Mouse (Mus musculus): ENCODE data around the gene Adck1. TPM values are rescaled to one million over a fixed set of nuclear protein-coding genes. Genes with fewer than 3 reads are reported as not detected.

Adck1 gene
- polyA plus RNA-seq, 1 experiment = 36.7 TPM

- Histone ChIP-seq H3K4me1 (ENCODE audit: control insufficient read depth, insufficient read depth, low read length) (peaks cover under 1% of the 10 kb centered on the region; the same call in 1 of the 2 replicates), H3K4me3 (replicated peaks; ENCODE audit: insufficient read depth, low read depth, low read length) (no peak overlapping the region), H3K27me3 (ENCODE audit: control insufficient read depth, insufficient read depth, low read length) (no peaks in the 10 kb centered on the region), H3K27ac (ENCODE audit: insufficient read depth, low read length) (no peak overlapping the region)
- TF ChIP-seq POLR2A (IDR thresholded peaks at IDR 0.05; ENCODE audit: borderline replicate concordance, insufficient read depth, low read length) (no peak), CTCF (IDR thresholded peaks at IDR 0.05; ENCODE audit: borderline replicate concordance, insufficient read depth, low read depth, low read length) (no peak)
- WGBS = 78% methylated on average over 4 of the region's 4 CpGs
- no peak for DNase-seq
Observed at GRCm38 (mm10) chr12:88432277-88432676, 71.9 kb downstream of the Adck1 start.

- WGBS = 91% methylated on average over 7 of the region's 7 CpGs
- no peaks in the 10 kb centered on the region for H3K4me1 ChIP-seq (ENCODE audit: control insufficient read depth, insufficient read depth, low read length)
- H3K4me3 ChIP-seq (replicated peaks; ENCODE audit: insufficient read depth, low read depth, low read length) = no peak overlapping the region
- TF ChIP-seq POLR2A (IDR thresholded peaks at IDR 0.05; ENCODE audit: borderline replicate concordance, insufficient read depth, low read length) = no peak
- TF ChIP-seq CTCF (IDR thresholded peaks at IDR 0.05; ENCODE audit: borderline replicate concordance, insufficient read depth, low read depth, low read length) = no peak
- no peak for DNase-seq
- H3K27me3 ChIP-seq (ENCODE audit: control insufficient read depth, insufficient read depth, low read length) = no peaks in the 10 kb centered on the region
- H3K27ac ChIP-seq (ENCODE audit: insufficient read depth, low read length) = no peak overlapping the region
Observed at GRCm38 (mm10) chr12:88433171-88433570, 72.8 kb downstream of the Adck1 start.

GRCm38 (mm10) chr12:88436962-88437750 lies 76.8 kb downstream of the Adck1 start:
- 69% methylated on average over 15 of the region's 15 CpGs for WGBS
- Histone ChIP-seq H3K27me3 (ENCODE audit: control insufficient read depth, insufficient read depth, low read length) (no peaks in the 10 kb centered on the region), H3K4me3 (replicated peaks; ENCODE audit: insufficient read depth, low read depth, low read length) (no peak overlapping the region), H3K27ac (ENCODE audit: insufficient read depth, low read length) (no peak overlapping the region), H3K4me1 (ENCODE audit: control insufficient read depth, insufficient read depth, low read length) (no peaks in the 10 kb centered on the region; the same call in 1 of the 2 replicates)
- no peak for TF ChIP-seq POLR2A (IDR thresholded peaks at IDR 0.05; ENCODE audit: borderline replicate concordance, insufficient read depth, low read length)
- no peak for TF ChIP-seq CTCF (IDR thresholded peaks at IDR 0.05; ENCODE audit: borderline replicate concordance, insufficient read depth, low read depth, low read length)
- no peak for DNase-seq

DNA sequence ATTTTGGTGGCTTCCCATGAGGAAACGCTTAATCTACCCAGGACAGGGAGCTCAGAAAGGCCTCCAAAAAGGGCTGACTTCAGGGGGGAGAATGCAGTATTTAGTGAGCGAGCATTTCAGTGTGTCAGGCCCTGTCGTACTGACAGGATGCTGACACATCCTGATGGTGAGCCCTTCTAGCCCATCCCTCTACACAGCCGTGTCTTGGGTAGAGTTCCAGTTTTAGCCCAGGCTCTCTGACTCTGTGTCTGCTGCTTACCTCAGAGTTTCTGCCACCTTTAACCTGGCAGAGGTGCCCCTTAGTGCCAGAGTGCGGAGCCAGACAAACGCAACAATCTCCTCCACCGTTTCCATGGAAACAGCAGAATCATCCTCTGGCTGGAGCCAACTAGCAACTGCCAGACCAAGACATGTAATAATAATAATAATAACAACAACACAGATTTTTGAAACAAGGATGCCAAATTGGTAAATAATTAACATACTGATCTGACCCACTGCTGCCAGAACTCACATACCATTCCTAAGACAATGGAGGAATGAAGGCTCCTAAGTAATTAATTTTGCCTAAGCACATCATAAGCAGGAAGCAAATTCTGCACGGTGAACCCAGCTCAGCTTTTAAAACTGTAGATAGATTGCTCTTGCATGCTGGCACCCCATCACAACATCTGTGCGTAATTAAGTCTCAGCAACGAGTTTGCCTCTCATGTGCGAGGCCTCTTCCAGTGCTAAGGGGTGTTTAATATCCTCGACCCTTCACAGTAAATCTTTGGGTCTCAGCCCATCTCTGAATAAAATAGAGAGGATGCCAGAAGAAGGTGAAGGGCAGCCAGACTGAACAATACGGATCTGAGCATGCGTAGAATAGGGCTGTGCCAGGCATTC lies 81.8 kb downstream of the Adck1 start:
- WGBS = 61% methylated on average over 14 of the region's 14 CpGs
- H3K4me1 ChIP-seq (ENCODE audit: control insufficient read depth, insufficient read depth, low read length) = no peaks in the 10 kb centered on the region; the same call in 1 of the 2 replicates
- H3K27me3 ChIP-seq (ENCODE audit: control insufficient read depth, insufficient read depth, low read length) = no peaks in the 10 kb centered on the region
- no peak overlapping the region for H3K4me3 ChIP-seq (replicated peaks; ENCODE audit: insufficient read depth, low read depth, low read length)
- no peak for DNase-seq
- no peak for TF ChIP-seq POLR2A (IDR thresholded peaks at IDR 0.05; ENCODE audit: borderline replicate concordance, insufficient read depth, low read length)
- TF ChIP-seq CTCF (IDR thresholded peaks at IDR 0.05; ENCODE audit: borderline replicate concordance, insufficient read depth, low read depth, low read length) = no peak
- H3K27ac ChIP-seq (ENCODE audit: insufficient read depth, low read length) = no peak overlapping the region

- Histone ChIP-seq H3K4me1 (ENCODE audit: control insufficient read depth, insufficient read depth, low read length) (no peaks in the 10 kb centered on the region; the same call in 1 of the 2 replicates), H3K4me3 (replicated peaks; ENCODE audit: insufficient read depth, low read depth, low read length) (no peak overlapping the region), H3K27ac (ENCODE audit: insufficient read depth, low read length) (no peak overlapping the region), H3K27me3 (ENCODE audit: control insufficient read depth, insufficient read depth, low read length) (no peaks in the 10 kb centered on the region)
- DNase-seq = peak in 1 of 2 experiments; percentile 10
- 64% methylated on average over 5 of the region's 5 CpGs for WGBS
- TF ChIP-seq CTCF (IDR thresholded peaks at IDR 0.05; ENCODE audit: borderline replicate concordance, insufficient read depth, low read depth, low read length) (no peak), POLR2A (IDR thresholded peaks at IDR 0.05; ENCODE audit: borderline replicate concordance, insufficient read depth, low read length) (no peak)
Observed at GRCm38 (mm10) chr12:88444040-88444439, 83.7 kb downstream of the Adck1 start.

GRCm38 (mm10) chr12:88445471-88445870 lies 85.1 kb downstream of the Adck1 start:
- Histone ChIP-seq H3K4me1 (ENCODE audit: control insufficient read depth, insufficient read depth, low read length) (no peaks in the 10 kb centered on the region), H3K4me3 (replicated peaks; ENCODE audit: insufficient read depth, low read depth, low read length) (no peak overlapping the region), H3K27me3 (ENCODE audit: control insufficient read depth, insufficient read depth, low read length) (no peaks in the 10 kb centered on the region), H3K27ac (ENCODE audit: insufficient read depth, low read length) (no peak overlapping the region)
- WGBS = 91% methylated on average over 3 of the region's 3 CpGs
- TF ChIP-seq CTCF (IDR thresholded peaks at IDR 0.05; ENCODE audit: borderline replicate concordance, insufficient read depth, low read depth, low read length) (no peak), POLR2A (IDR thresholded peaks at IDR 0.05; ENCODE audit: borderline replicate concordance, insufficient read depth, low read length) (no peak)
- no peak for DNase-seq

DNA sequence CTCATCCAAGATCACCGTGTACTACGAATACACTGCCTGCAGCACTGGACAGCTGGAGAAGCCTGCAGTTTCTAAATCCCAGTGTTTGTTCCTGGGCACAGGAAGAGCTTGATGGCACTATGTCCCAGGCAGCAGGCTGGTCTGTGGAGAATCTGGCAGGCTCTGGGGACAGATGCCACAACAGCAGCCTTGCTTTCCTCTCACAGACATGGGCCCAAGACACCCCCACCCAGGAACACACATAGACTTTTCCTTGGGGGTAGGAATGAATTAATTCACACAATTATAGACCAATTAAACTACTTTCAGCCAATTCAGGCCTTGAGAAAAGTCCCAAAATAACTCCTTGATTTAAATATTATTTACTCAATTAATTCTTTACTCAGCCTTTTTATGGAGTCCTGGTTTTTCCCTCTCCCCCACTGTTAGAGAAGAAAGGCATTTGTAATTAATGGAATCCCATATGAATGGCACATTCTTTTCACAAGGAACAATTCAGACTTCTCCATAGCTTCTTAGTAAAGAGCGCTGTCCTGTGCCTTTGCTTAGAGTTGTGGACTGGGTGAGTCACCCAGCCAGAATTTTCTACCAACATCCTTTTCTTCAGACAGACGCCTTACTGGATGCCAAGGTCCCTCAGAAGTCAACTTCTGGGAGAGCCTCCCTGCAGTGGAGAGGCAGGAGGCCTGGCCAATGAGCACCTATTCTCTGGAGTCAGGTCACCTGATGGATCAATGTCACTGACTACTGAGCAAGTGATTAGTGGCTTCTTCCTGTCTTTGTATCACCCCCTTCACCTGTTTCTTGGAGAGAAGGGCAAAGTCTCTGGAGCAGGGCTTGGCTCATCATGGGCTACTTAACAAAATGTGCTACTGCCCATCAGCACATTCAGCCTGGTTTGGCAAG lies 90.6 kb downstream of the Adck1 start:
- Histone ChIP-seq H3K4me1 (ENCODE audit: control insufficient read depth, insufficient read depth, low read length) (no peaks in the 10 kb centered on the region), H3K27me3 (ENCODE audit: control insufficient read depth, insufficient read depth, low read length) (no peaks in the 10 kb centered on the region), H3K4me3 (replicated peaks; ENCODE audit: insufficient read depth, low read depth, low read length) (no peak overlapping the region), H3K27ac (ENCODE audit: insufficient read depth, low read length) (no peak overlapping the region)
- no peak for DNase-seq
- WGBS = 57% methylated on average over 4 of the region's 4 CpGs
- TF ChIP-seq CTCF (IDR thresholded peaks at IDR 0.05; ENCODE audit: borderline replicate concordance, insufficient read depth, low read depth, low read length) (no peak), POLR2A (IDR thresholded peaks at IDR 0.05; ENCODE audit: borderline replicate concordance, insufficient read depth, low read length) (no peak)

Data from cerebellum, adult 2 months (tissue).